Mouse (Mus musculus) lung, postnatal 0 days (tissue): ENCODE measurements at regions not wholly inside any gene's neighbourhood (a gene's known extent, or its start where the extent isn't known, plus 50 kb on each side); places are given as distances from the start of the nearest gene placed in this dataset.

Experiments
- ATAC-seq: fragments of 200-750 bp; cut with Nextera tagmentation; 2 replicates; pipeline ENCODE4 v1.8.0; 2017; ENCODE audit warnings: moderate library complexity
- DNase-seq: peaks from one replicate; pipeline ENCODE4 v3.0.0-alpha.2; 2016; ENCODE audit warnings: low spot score
- H3K27ac ChIP-seq: fragments of 300-500 bp; sonication (generic); 2 replicates; pipeline ENCODE4 v1.5.1; 2014; ENCODE audit warnings: antibody characterized with exemption, mild to moderate bottlenecking, low read length, mixed read lengths
- H3K27me3 ChIP-seq: fragments of 300-500 bp; sonication (generic); replicated peaks from 2 replicates; pipeline ENCODE4 v1.6.1; 2014; ENCODE audit warnings: low read length, mixed read lengths; ENCODE audit not compliant: insufficient read depth
- H3K36me3 ChIP-seq: fragments of 300-500 bp; sonication (generic); 2 replicates; pipeline ENCODE4 v1.6.1; 2014; ENCODE audit warnings: low read length, mixed read lengths; ENCODE audit not compliant: insufficient read depth
- H3K4me1 ChIP-seq: fragments of 300-500 bp; sonication (generic); 2 replicates; pipeline ENCODE4 v1.6.1; 2014; ENCODE audit warnings: antibody characterized with exemption, low read depth, low read length, mixed read lengths; ENCODE audit not compliant: insufficient read depth
- H3K4me2 ChIP-seq: fragments of 300-500 bp; sonication (generic); replicated peaks from 2 replicates; pipeline ENCODE4 v1.6.1; 2014; ENCODE audit warnings: low read depth, mild to moderate bottlenecking, low read length, moderate library complexity, mixed read lengths
- H3K4me3 ChIP-seq: fragments of 300-500 bp; sonication (generic); 2 replicates; pipeline ENCODE4 v1.5.1; 2014; ENCODE audit warnings: low read depth, low read length
- H3K9ac ChIP-seq: fragments of 300-500 bp; sonication (generic); replicated peaks from 2 replicates; pipeline ENCODE4 v1.6.1; 2014; ENCODE audit warnings: low read depth, mild to moderate bottlenecking
- H3K9me3 ChIP-seq: fragments of 300-500 bp; sonication (generic); 2 replicates; pipeline ENCODE4 v1.6.1; 2016; ENCODE audit warnings: low read length, mixed read lengths
- CTCF ChIP-seq: IDR thresholded peaks from 2 replicates; pipeline ENCODE4 v1.5.1; 2016; ENCODE audit warnings: antibody characterized with exemption, mild to moderate bottlenecking
- EP300 ChIP-seq: IDR thresholded peaks from 2 replicates; pipeline ENCODE4 v1.6.1; 2016; ENCODE audit warnings: antibody characterized with exemption, mild to moderate bottlenecking, control low read depth
- WGBS: fragments of 180-500 bp; shearing (Covaris S2); extraction: QIAGEN DNeasy Blood & Tissue Kit; methylation state at CpG from one replicate; pipeline ENCODE4 v1.1.7; 2014; 5-methylcytosine and 5-hydroxymethylcytosine counted together

DNA sequence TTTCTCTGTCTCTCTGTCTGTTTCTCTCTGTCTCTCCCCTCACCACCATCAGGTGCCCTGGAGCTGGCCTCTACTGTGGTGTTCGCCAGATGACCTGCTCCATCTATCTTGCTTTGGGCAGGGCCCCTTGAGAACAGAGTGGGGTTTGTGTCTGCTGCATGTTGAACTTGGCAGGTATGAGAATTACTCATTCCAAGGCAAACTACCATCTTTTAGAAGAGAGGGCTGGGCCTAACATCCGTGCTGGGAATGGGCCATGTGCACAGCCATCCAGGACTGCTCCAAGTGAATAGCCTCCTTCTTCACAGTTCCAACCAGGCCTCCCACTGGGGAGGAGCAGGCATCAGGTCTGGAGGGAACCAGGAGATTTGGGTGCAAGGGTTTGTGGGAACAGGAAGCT is 87.3 kb downstream of the Rpl14 start:
- Histone ChIP-seq H3K4me3 (no peak overlapping the region), H3K27me3 (no peaks in the 10 kb centered on the region), H3K27ac (no peak overlapping the region), H3K9ac (no peak overlapping the region), H3K36me3 (no peaks in the 10 kb centered on the region), H3K4me2 (no peak overlapping the region), H3K4me1 (no peaks in the 10 kb centered on the region), H3K9me3 (no peaks in the 10 kb centered on the region)
- DNase-seq (no peak), ATAC-seq (no peak)
- TF ChIP-seq CTCF (no peak), EP300 (no peak)
- 53% methylated on average over 2 of the region's 2 CpGs for WGBS

DNA sequence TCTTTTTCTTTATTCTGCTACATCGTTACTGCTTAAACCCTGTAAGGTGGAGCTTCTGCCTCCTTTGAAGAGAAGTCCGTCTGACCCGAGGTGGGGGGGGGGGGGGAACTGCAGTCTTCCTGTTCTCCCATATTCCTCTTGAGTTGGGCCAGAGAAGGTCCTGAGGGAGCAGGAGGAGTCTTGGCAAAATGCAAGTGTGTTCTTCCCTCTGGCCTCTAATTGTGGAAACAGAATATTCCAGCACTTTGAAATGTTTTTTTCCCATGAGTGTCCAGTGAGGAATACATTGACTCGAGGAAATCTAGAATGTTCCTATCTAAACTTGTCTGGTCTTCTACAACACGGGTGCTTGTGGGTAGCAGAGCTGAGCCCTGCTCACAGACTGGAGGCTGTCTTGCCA is 90.0 kb downstream of the Rpl14 start:
- H3K4me1 ChIP-seq: no peaks in the 10 kb centered on the region
- no peaks in the 10 kb centered on the region for H3K36me3 ChIP-seq
- DNase-seq (no peak), ATAC-seq (no peak)
- no peaks in the 10 kb centered on the region for H3K9me3 ChIP-seq
- no peak overlapping the region for H3K9ac ChIP-seq
- 49% methylated on average over 5 of the region's 5 CpGs for WGBS
- no peaks in the 10 kb centered on the region for H3K27me3 ChIP-seq
- H3K27ac ChIP-seq: no peak overlapping the region
- TF ChIP-seq EP300 (no peak), CTCF (no peak)
- H3K4me2 ChIP-seq: no peak overlapping the region
- H3K4me3 ChIP-seq: no peak overlapping the region

DNA sequence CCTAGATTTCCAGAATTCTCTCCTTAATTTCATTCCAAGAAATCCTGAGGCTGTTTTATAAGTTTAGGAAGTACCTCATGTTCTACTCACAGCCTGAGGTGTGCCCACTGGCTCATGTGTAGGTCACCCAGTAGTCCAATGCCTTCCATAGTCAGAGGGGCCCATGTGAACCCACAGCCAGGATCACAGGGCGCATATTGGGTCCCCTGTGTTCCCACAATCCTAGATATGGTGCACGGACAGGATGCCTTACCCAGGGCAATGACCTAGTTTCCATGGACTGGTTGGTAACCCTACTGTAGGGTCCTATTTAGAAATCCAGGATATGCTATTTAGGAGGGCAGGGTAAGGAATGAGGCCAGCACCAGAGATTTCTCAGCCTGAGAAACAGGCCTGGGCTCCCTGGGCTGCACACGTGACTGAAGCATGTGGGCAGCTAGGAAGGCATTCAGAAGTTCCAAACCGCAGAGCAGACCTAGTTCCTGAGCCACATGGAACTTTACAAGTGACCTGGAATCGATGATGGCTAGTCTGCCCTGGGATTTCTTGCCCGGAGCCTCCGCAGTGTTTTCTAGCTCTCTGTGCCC is 90.5 kb downstream of the Rpl14 start:
- TF ChIP-seq CTCF (no peak), EP300 (no peak)
- DNase-seq: no peak
- Histone ChIP-seq H3K27ac (no peak overlapping the region), H3K9me3 (no peaks in the 10 kb centered on the region), H3K27me3 (no peaks in the 10 kb centered on the region), H3K4me1 (no peaks in the 10 kb centered on the region), H3K36me3 (no peaks in the 10 kb centered on the region), H3K4me2 (no peak overlapping the region), H3K4me3 (no peak overlapping the region), H3K9ac (no peak overlapping the region)
- no peak for ATAC-seq
- 86% methylated on average over 7 of the region's 7 CpGs for WGBS

DNA sequence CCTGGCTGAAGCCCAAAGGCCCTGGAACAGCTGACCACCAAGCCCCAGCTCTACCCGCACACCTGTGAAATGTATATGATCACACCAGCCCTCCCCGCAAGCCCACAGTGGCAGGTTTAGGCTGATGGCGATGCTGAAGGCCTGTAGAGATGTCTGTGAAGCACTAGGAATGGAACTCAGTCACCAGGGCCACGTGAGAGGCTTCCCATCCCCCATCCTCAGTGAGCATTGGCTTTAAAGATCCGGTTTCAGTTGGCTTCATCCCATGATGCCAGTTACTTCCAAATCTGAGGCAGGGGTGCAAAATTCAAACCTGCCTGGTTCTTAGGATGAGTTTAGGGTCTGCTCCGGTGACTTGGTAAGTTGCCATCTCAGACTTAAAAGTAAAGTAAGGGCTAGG is 91.9 kb downstream of the Rpl14 start:
- Histone ChIP-seq H3K4me1 (no peaks in the 10 kb centered on the region), H3K27ac (no peak overlapping the region), H3K9ac (no peak overlapping the region), H3K9me3 (no peaks in the 10 kb centered on the region), H3K36me3 (no peaks in the 10 kb centered on the region), H3K4me2 (no peak overlapping the region), H3K27me3 (no peaks in the 10 kb centered on the region), H3K4me3 (no peak overlapping the region)
- no peak for TF ChIP-seq EP300
- TF ChIP-seq CTCF: no peak
- DNase-seq (no peak), ATAC-seq (no peak)
- WGBS: 51% methylated on average over 6 of the region's 6 CpGs

DNA sequence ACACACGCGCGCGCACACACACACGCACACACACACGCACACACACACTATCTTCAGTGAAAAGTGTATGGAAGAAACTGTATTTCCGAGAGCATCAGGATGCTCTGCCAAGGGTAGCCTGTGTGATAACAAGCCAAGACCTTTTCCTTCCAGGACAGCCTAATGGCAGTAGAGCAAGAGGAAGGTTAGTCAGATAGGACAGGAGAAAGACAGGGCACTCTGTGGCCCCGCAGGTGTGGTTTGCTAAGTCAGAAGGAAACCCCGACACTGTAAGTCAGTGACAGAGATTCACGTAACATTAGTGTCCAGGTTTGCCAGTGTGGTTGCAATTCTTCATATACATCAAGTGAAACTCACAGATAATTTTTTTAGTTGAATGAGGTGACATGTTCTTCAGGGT is 92.8 kb downstream of the Rpl14 start:
- DNase-seq (no peak), ATAC-seq (no peak)
- Histone ChIP-seq H3K9ac (no peak overlapping the region), H3K4me3 (no peak overlapping the region), H3K36me3 (no peaks in the 10 kb centered on the region), H3K4me2 (no peak overlapping the region), H3K9me3 (no peaks in the 10 kb centered on the region), H3K4me1 (no peaks in the 10 kb centered on the region), H3K27ac (no peak overlapping the region), H3K27me3 (no peaks in the 10 kb centered on the region)
- WGBS: 95% methylated on average over 10 of the region's 10 CpGs
- TF ChIP-seq EP300: no peak
- TF ChIP-seq CTCF: no peak

DNA sequence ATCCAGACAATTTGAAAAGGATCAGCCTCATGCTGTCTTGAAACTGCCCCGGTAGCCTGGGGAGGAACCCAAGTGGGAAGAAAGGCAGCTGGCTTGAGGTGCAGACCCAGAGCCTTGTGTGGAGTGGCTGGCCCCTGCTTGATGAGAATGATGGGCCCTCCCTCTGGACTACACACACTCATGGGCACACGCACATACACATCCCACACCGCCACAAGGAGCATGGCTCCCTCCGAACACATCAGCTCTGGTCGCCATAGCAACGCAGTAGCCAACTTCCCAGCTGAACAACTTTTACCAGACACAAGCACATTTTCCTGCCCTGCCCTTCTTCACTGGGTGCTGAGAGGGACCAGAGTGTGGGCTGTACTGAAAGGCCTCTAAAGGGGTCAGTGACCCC is 101.2 kb downstream of the Rpl14 start:
- no peak overlapping the region for H3K4me2 ChIP-seq
- H3K4me3 ChIP-seq: no peak overlapping the region
- H3K36me3 ChIP-seq: no peaks in the 10 kb centered on the region
- H3K9ac ChIP-seq: no peak overlapping the region
- no peak overlapping the region for H3K27ac ChIP-seq
- no peaks in the 10 kb centered on the region for H3K9me3 ChIP-seq
- TF ChIP-seq EP300 (no peak), CTCF (no peak)
- peaks cover 4% of the 10 kb centered on the region for H3K4me1 ChIP-seq
- ATAC-seq (0 out of 2 replicates have a peak, but pooled peaks have one; percentile 19), DNase-seq (peak; percentile 23)
- H3K27me3 ChIP-seq: no peaks in the 10 kb centered on the region
- WGBS: 36% methylated on average over 6 of the region's 6 CpGs

DNA sequence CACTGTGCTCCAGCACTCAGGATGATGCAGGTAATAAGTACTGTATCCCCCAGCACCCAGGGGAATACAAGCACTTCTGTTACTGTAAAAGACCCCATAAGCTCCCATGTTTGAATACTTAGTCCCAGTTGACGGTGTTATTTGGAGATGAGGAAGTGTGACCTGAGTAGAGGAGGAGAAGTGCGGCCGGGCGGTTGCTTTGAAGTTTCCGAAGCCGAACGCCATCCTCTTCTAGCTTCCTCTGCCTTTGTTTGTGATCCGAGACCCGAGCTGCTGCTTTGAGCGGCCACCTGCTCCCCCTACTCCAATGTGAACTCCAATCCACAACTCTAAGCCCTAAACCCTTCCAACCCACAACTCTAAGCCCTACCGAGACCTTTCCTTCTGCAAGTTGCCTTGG is 103.6 kb downstream of the Rpl14 start:
- ATAC-seq (no peak), DNase-seq (no peak)
- Histone ChIP-seq H3K4me3 (no peak overlapping the region), H3K9me3 (no peaks in the 10 kb centered on the region), H3K36me3 (no peaks in the 10 kb centered on the region), H3K27ac (no peak overlapping the region), H3K9ac (no peak overlapping the region), H3K4me2 (no peak overlapping the region), H3K27me3 (no peaks in the 10 kb centered on the region), H3K4me1 (peaks cover 4% of the 10 kb centered on the region)
- 6% methylated on average over 11 of the region's 11 CpGs for WGBS
- TF ChIP-seq EP300 (no peak), CTCF (no peak)
